Comparison of ENCODE assay signal across 24 mouse cellular contexts in genomic region chr5:96981987-96982386, GRCm38 (mm10). TPM values are rescaled to one million over a fixed set of nuclear protein-coding genes. Genes with fewer than 3 reads are reported as not detected.
DNase-seq lines count a peak whose midpoint lies in the region; ATAC-seq and TF ChIP-seq lines count a peak whose summit lies in the region.
"Had no signal": no experiment of that assay in that cellular context is flagged by ENCODE, and none has a peak within 500 bp of the region (broad histone marks: within the 10 kb centered on the region; RNA-seq: fewer than 3 reads in every experiment).

No protein-coding gene starts in this region.

- no peak for TF ChIP-seq EP300 in liver, embryonic 14.5 days (IDR thresholded peaks at IDR 0.05; ENCODE audit: low read depth)

- no peak overlapping the region for H3K27ac ChIP-seq in kidney, adult 2 months (ENCODE audit: insufficient read depth, low read depth, low read length)
- no peak overlapping the region for H3K27ac ChIP-seq in liver, embryonic 14.5 days
- no peak overlapping the region for H3K27ac ChIP-seq in liver, embryonic 11.5 days (ENCODE audit: low read depth, low read length)
- 0 out of 2 replicates have a peak overlapping the region, but pooled peaks have one; percentile 22 for H3K27ac ChIP-seq in small intestine, adult 2 months (ENCODE audit: insufficient read depth, low read depth, low read length)
- H3K27ac ChIP-seq: heart, embryonic 10.5 days; hindbrain, embryonic 13.5 days; kidney, embryonic 15.5 days; limb, embryonic 12.5 days had no signal

- no peak for TF ChIP-seq CTCF in kidney, adult 2 months (conservative IDR thresholded peaks at IDR 0.05; ENCODE audit: insufficient read depth, insufficient read length, low read depth, low read length)
- no peak for TF ChIP-seq CTCF in liver, embryonic 14.5 days (IDR thresholded peaks at IDR 0.05; ENCODE audit: low read depth)
- TF ChIP-seq CTCF in small intestine, adult 2 months (IDR thresholded peaks at IDR 0.05; ENCODE audit: extremely low read depth, insufficient read length, insufficient replicate concordance, low read depth, low read length) = no peak

- peak; percentile 14; the same call in 1 of the 2 replicates for ATAC-seq in liver, embryonic 14.5 days (ENCODE audit: insufficient read depth)
- ATAC-seq in liver, embryonic 11.5 days (replicated peaks; ENCODE audit: low FRiP score) = no peak
- no peak for ATAC-seq in inflammation-experienced regulatory T-cells, adult 6 months
- ATAC-seq: forebrain, embryonic 14.5 days; Patski had no signal

- H3K4me2 ChIP-seq in liver, embryonic 14.5 days (ENCODE audit: low read depth) = no peak overlapping the region
- H3K4me2 ChIP-seq in liver, embryonic 11.5 days = no peak overlapping the region
- H3K4me2 ChIP-seq: hindbrain, embryonic 13.5 days; kidney, embryonic 15.5 days; limb, embryonic 12.5 days; lung, embryonic 14.5 days had no signal

- no peaks in the 10 kb centered on the region for H3K36me3 ChIP-seq in kidney, adult 2 months (ENCODE audit: control insufficient read depth, insufficient read depth, low read length)
- no peaks in the 10 kb centered on the region for H3K36me3 ChIP-seq in liver, embryonic 14.5 days (replicated peaks; ENCODE audit: control insufficient read depth, insufficient read depth, low read depth)
- H3K36me3 ChIP-seq in liver, embryonic 11.5 days (ENCODE audit: control insufficient read depth, insufficient read depth, low read length) = no peaks in the 10 kb centered on the region
- no peaks in the 10 kb centered on the region for H3K36me3 ChIP-seq in small intestine, adult 2 months (ENCODE audit: control insufficient read depth, insufficient read depth, low read length)
- H3K36me3 ChIP-seq: heart, embryonic 10.5 days; hindbrain, embryonic 13.5 days; kidney, embryonic 15.5 days; limb, embryonic 12.5 days had no signal

- no peaks in the 10 kb centered on the region for H3K27me3 ChIP-seq in kidney, adult 2 months (replicated peaks; ENCODE audit: control insufficient read depth, insufficient read depth, low read length)
- H3K27me3 ChIP-seq in liver, embryonic 14.5 days (ENCODE audit: control insufficient read depth, insufficient read depth, low read length) = peaks cover 13% of the 10 kb centered on the region
- H3K27me3 ChIP-seq in liver, embryonic 11.5 days (replicated peaks; ENCODE audit: control insufficient read depth, insufficient read depth, low read length) = peaks cover 7% of the 10 kb centered on the region; the same call in 1 of the 2 replicates
- no peaks in the 10 kb centered on the region for H3K27me3 ChIP-seq in small intestine, adult 2 months (ENCODE audit: control insufficient read depth, insufficient read depth, low read length)
- H3K27me3 ChIP-seq: hindbrain, embryonic 13.5 days; kidney, embryonic 15.5 days had no signal

- no peak overlapping the region for H3K9ac ChIP-seq in liver, embryonic 14.5 days (replicated peaks)
- no peak overlapping the region for H3K9ac ChIP-seq in liver, embryonic 11.5 days (ENCODE audit: low read depth, low read length)
- H3K9ac ChIP-seq: hindbrain, embryonic 13.5 days; kidney, embryonic 15.5 days; limb, embryonic 12.5 days; lung, embryonic 14.5 days had no signal

- H3K9me3 ChIP-seq in liver, embryonic 14.5 days (ENCODE audit: control insufficient read depth, low read length) = no peaks in the 10 kb centered on the region
- H3K9me3 ChIP-seq in liver, embryonic 11.5 days (ENCODE audit: control insufficient read depth, low read length) = no peaks in the 10 kb centered on the region
- H3K9me3 ChIP-seq: heart, embryonic 10.5 days; hindbrain, embryonic 13.5 days; kidney, embryonic 15.5 days; limb, embryonic 12.5 days had no signal

- H3K4me1 ChIP-seq in kidney, adult 2 months (ENCODE audit: control insufficient read depth, insufficient read depth, low read length) = peaks cover 10% of the 10 kb centered on the region; the same call in 1 of the 2 replicates
- H3K4me1 ChIP-seq in liver, embryonic 14.5 days (replicated peaks; ENCODE audit: control insufficient read depth in 2 of 2, insufficient read depth in 2 of 2, low read length in 1 of 2) = peaks cover 22 to 35% of the 10 kb centered on the region in 2 experiments
- H3K4me1 ChIP-seq in liver, embryonic 11.5 days (replicated peaks; ENCODE audit: control insufficient read depth, insufficient read depth, low read length) = peaks cover 6% of the 10 kb centered on the region
- H3K4me1 ChIP-seq in small intestine, adult 2 months (ENCODE audit: control insufficient read depth, insufficient read depth, insufficient read length, low read length) = peaks cover 10% of the 10 kb centered on the region
- H3K4me1 ChIP-seq: heart, embryonic 10.5 days had no signal

- TF ChIP-seq POLR2A in kidney, adult 2 months (IDR thresholded peaks at IDR 0.05; ENCODE audit: low read depth, low read length) = no peak
- no peak for TF ChIP-seq POLR2A in small intestine, adult 2 months (IDR thresholded peaks at IDR 0.05; ENCODE audit: low read depth, low read length)

- DNase-seq in kidney, adult 2 months = peak; percentile 58
- DNase-seq in kidney, adult 8-10 months = no peak
- no peak for DNase-seq in liver, embryonic 14.5 days (ENCODE audit: low read depth in 3 of 3, low spot score in 3 of 3)
- DNase-seq in liver, embryonic 11.5 days (ENCODE audit: low spot score) = no peak
- no peak for DNase-seq in left cerebral cortex, adult 9 months (ENCODE audit: low spot score in 2 of 2)
- DNase-seq: adrenal gland, postnatal 10 days; cerebellum, adult 8-10 months; cerebellum, postnatal 36 days; gastrocnemius, postnatal 14 days; heart, postnatal 36 days; layer of hippocampus, adult 9-11 months; lung, embryonic 14.5 days; lung, postnatal 14 days; midbrain, embryonic 14.5 days; right cerebral cortex, postnatal 14 days; thymus, postnatal 25 days had no signal

- no peak overlapping the region for H3K4me3 ChIP-seq in kidney, adult 2 months (ENCODE audit: insufficient read depth, low read depth, low read length)
- H3K4me3 ChIP-seq in liver, embryonic 14.5 days (ENCODE audit: insufficient read depth in 1 of 2, low read depth in 2 of 2, low read length in 2 of 2) = no peak overlapping the region
- no peak overlapping the region for H3K4me3 ChIP-seq in liver, embryonic 11.5 days (ENCODE audit: low read depth, low read length)
- no peak overlapping the region for H3K4me3 ChIP-seq in small intestine, adult 2 months (ENCODE audit: low read depth, low read length)
- H3K4me3 ChIP-seq: heart, embryonic 10.5 days; hindbrain, embryonic 13.5 days; kidney, embryonic 15.5 days; limb, embryonic 12.5 days had no signal

- WGBS in kidney, adult 2 months = 35% methylated on average over 3 of the region's 3 CpGs
- 58% methylated on average over 3 of the region's 3 CpGs for WGBS in liver, embryonic 14.5 days (ENCODE audit: insufficient replicate concordance)
- WGBS in liver, embryonic 11.5 days = 68% methylated on average over 3 of the region's 3 CpGs
- WGBS in small intestine, adult 2 months = 22% methylated on average over 3 of the region's 3 CpGs

RNA-seq across cellular contexts. Expression of gene Bmp2k, which starts 15.5 kb away (rescaled TPM):
- 11.5 and 12.5 TPM in 2 replicates for polyA plus RNA-seq in kidney, adult 2 months (2012; rRNA removed)
- 10.6 and 14.0 TPM in 2 replicates for polyA plus RNA-seq in liver, embryonic 14.5 days (2012; rRNA removed)
- 30.2 and 34.3 TPM in 2 replicates for polyA plus RNA-seq in liver, embryonic 14.5 days (2014; fragmentation: Nextera tagmentation; extraction: Ambion mirVana)
- polyA plus RNA-seq in liver, embryonic 11.5 days (2014; fragmentation: Nextera tagmentation; extraction: Ambion mirVana) = 31.1 and 34.5 TPM in 2 replicates
- 5.9 and 13.0 TPM in 2 replicates for polyA plus RNA-seq in small intestine, adult 2 months (2012; rRNA removed)
- polyA plus RNA-seq in inflammation-experienced regulatory T-cells, adult 6 months (2017; shearing (Covaris generic)) = 10 to 100 TPM in 2 of 3 experiments, 1 to 10 TPM in 1; 9.3 to 18.6 (median 10.8) TPM
